Mouse (Mus musculus) layer of hippocampus, adult 2 months (tissue): ENCODE data around the gene Bad. TPM values are rescaled to one million over a fixed set of nuclear protein-coding genes. Genes with fewer than 3 reads are reported as not detected.

ENCODE experiments used
- DNase-seq, 2 experiments: peaks; one replicate each; pipeline ENCODE4 v3.0.0; 2022; ENCODE audit warnings: low spot score in 2 of 2
- H3K27ac ChIP-seq: fragments of 200-600 bp; 2 replicates; pipeline ENCODE4 v1.8.1; 2022
- H3K4me3 ChIP-seq: fragments of 200-600 bp; 2 replicates; pipeline ENCODE4 v1.8.1; 2022; ENCODE audit warnings: mild to moderate bottlenecking
- CTCF ChIP-seq: fragments of 200-600 bp; conservative IDR thresholded peaks from 2 replicates; pipeline ENCODE4 v1.8.1; 2022; ENCODE audit warnings: antibody characterized with exemption, mild to moderate bottlenecking, moderate library complexity
- total RNA-seq, 2 experiments: library from RNA; stranded (reverse); gene quantifications; 2 replicates each; pipeline ENCODE4 v1.2.3; 2021

The Bad gene
- total RNA-seq, 2 experiments from 2014 or later = 43.1 to 43.8 TPM

GRCm38 (mm10) chr19:6932018-6932417 is 9.6 kb upstream of the Bad start:
- no peak overlapping the region for H3K4me3 ChIP-seq
- no peak overlapping the region for H3K27ac ChIP-seq
- no peak for DNase-seq

GRCm38 (mm10) chr19:6933102-6933435 is 8.6 kb upstream of the Bad start:
- Histone ChIP-seq H3K27ac (peak overlapping the region; percentile 85), H3K4me3 (peak overlapping the region; percentile 64)
- no peak for DNase-seq
- no peak for TF ChIP-seq CTCF

More at GRCm38 (mm10) chr19:6932018-6932417, 9.6 kb upstream of the Bad start:
- TF ChIP-seq CTCF = no peak

GRCm38 (mm10) chr19:6933436-6934194 is 8.0 kb upstream of the Bad start:
- H3K27ac ChIP-seq = peak overlapping the region; percentile 85
- TF ChIP-seq CTCF = no peak
- no peak for DNase-seq
- H3K4me3 ChIP-seq = peak overlapping the region; percentile 64

- no peak for TF ChIP-seq CTCF
- H3K4me3 ChIP-seq = peak within 1 kb of the TSS; percentile 64
- H3K27ac ChIP-seq = peak within 1 kb of the TSS; percentile 85
- no peak for DNase-seq
Observed at GRCm38 (mm10) chr19:6934195-6934977, 7.3 kb upstream of the Bad start, which contains the start of gene Kcnk4. TSS of gene Kcnk4 (minus strand) at chr19:6934515.

- no peak overlapping the region for H3K4me3 ChIP-seq
- no peak overlapping the region for H3K27ac ChIP-seq
- no peak for DNase-seq
- peak; percentile 73 for TF ChIP-seq CTCF
Observed at GRCm38 (mm10) chr19:6936299-6936698, 5.4 kb upstream of the Bad start.

GRCm38 (mm10) chr19:6937541-6938465 is 3.9 kb upstream of the Bad start:
- Histone ChIP-seq H3K27ac (no peak overlapping the region), H3K4me3 (no peak overlapping the region; the same call in 1 of the 2 replicates)
- TF ChIP-seq CTCF = no peak
- no peak for DNase-seq

GRCm38 (mm10) chr19:6939106-6940002 is 2.3 kb upstream of the Bad start:
- Histone ChIP-seq H3K27ac (peak overlapping the region; percentile 98), H3K4me3 (peak overlapping the region; percentile 81)
- no peak for DNase-seq
- TF ChIP-seq CTCF = no peak

GRCm38 (mm10) chr19:6940396-6941351 is 987 bp upstream of the Bad start:
- no peak for TF ChIP-seq CTCF
- Histone ChIP-seq H3K27ac (peak overlapping the region; percentile 98), H3K4me3 (peak overlapping the region; percentile 81)
- no peak for DNase-seq

DNA sequence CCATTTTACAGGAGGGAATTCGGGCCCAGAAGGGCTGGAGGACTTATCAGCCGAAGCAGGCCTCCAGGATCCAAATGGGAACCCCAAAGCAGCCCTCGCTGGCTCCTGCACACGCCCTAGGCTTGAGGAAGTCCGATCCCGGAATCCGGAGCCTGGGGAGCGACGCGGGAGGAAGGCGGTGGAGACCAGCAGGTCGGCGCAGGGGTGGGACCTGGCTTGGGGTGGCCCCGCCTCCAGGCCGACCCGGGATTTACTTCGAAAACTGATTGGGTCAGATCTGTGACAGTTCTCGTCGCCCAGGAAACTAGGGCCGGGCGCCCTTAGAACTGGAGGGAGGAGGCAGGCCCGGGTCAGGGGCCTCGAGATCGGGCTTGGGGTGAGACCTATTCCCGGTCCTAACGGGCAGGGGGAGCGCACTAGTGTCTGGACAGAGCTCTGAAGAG is 609 bp downstream of the Bad start, which contains the start of gene Gpr137:
TSS of gene Gpr137 (minus strand) at position 232 of the 443 bp plus-strand sequence.
- Histone ChIP-seq H3K4me3 (peak within 1 kb of the TSS; percentile 81), H3K27ac (peak within 1 kb of the TSS; percentile 98)
- TF ChIP-seq CTCF = no peak; the same call in 1 of the 2 replicates
- peak; percentile 95 for DNase-seq

DNA sequence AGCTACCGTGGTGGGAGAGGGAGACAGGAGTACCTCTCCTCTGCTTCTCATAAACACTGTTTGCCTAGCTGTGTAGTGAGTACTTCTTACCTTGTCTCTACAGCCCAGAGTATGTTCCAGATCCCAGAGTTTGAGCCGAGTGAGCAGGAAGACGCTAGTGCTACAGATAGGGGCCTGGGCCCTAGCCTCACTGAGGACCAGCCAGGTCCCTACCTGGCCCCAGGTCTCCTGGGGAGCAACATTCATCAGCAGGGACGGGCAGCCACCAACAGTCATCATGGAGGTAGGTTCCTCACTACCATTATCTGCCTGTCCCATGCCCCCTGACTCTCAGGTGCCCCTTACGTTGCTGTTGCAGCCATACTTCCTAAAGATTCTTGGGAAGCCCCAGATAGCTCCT is 1.1 kb downstream of the Bad start:
- TF ChIP-seq CTCF = no peak
- Histone ChIP-seq H3K27ac (peak overlapping the region; percentile 98), H3K4me3 (peak overlapping the region; percentile 81)

More for the DNA sequence above, 1.1 kb downstream of the Bad start:
- DNase-seq = no peak
